Comparison of ENCODE assay signal across 17 mouse cellular contexts in the genomic region with DNA sequence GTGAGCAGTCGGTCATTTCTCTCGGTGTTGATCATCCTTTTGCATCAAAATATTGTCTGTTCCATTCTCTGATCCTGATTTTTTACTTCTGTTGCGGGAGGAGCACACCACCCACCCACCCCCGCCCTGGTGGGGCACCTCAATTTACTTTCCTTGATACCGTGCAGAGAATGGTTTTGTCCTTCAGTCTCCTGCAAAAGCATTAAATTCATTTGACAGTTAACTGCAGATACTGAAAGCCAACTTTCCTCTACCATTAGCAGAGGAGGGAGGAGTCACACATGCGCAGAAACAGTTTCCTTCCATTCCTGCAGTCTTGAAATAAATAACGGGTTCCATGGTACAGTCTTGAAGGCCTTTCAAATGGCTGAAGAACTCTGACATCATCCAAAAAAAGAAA. TPM values are rescaled to one million over a fixed set of nuclear protein-coding genes. Genes with fewer than 3 reads are reported as not detected.
DNase-seq lines count a peak whose midpoint lies in the region; ATAC-seq lines count a peak whose summit lies in the region.
"Had no signal": no experiment of that assay in that cellular context is flagged by ENCODE, and none has a peak within 500 bp of the region (broad histone marks: within the 10 kb centered on the region; RNA-seq: fewer than 3 reads in every experiment).

No protein-coding gene starts in this region.

- H3K4me1 ChIP-seq in forebrain, embryonic 10.5 days = peaks cover 57% of the 10 kb centered on the region
- H3K4me1 ChIP-seq in forebrain, embryonic 16.5 days (replicated peaks; ENCODE audit: control insufficient read depth, insufficient read depth, low read length) = peaks cover 9% of the 10 kb centered on the region; the same call in 1 of the 2 replicates
- H3K4me1 ChIP-seq in hindbrain, embryonic 12.5 days = peaks cover 28% of the 10 kb centered on the region
- peaks cover 15% of the 10 kb centered on the region; the same call in 1 of the 2 replicates for H3K4me1 ChIP-seq in midbrain, embryonic 14.5 days (ENCODE audit: control insufficient read depth, insufficient read depth, low read length)
- H3K4me1 ChIP-seq: embryonic facial prominence, embryonic 12.5 days had no signal

- no peak overlapping the region for H3K4me2 ChIP-seq in forebrain, embryonic 16.5 days (ENCODE audit: low read length)
- H3K4me2 ChIP-seq in hindbrain, embryonic 12.5 days (replicated peaks) = peak overlapping the region; percentile 41
- H3K4me2 ChIP-seq in midbrain, embryonic 14.5 days (ENCODE audit: low read length) = peak overlapping the region; percentile 43
- H3K4me2 ChIP-seq: embryonic facial prominence, embryonic 12.5 days; stomach, embryonic 15.5 days had no signal

- peak overlapping the region; percentile 72 for H3K27ac ChIP-seq in forebrain, embryonic 10.5 days
- no peak overlapping the region for H3K27ac ChIP-seq in forebrain, embryonic 16.5 days (ENCODE audit: low read length)
- peak overlapping the region; percentile 69 for H3K27ac ChIP-seq in hindbrain, embryonic 12.5 days
- H3K27ac ChIP-seq in midbrain, embryonic 14.5 days (replicated peaks; ENCODE audit: low read depth, low read length) = no peak overlapping the region; the same call in 1 of the 2 replicates
- H3K27ac ChIP-seq: embryonic facial prominence, embryonic 12.5 days; stomach, embryonic 15.5 days had no signal

- DNase-seq in forebrain, embryonic 10.5 days (ENCODE audit: extremely low spot score, low spot score) = no peak
- peak; percentile 8 for DNase-seq in R1 (ENCODE audit: low read depth, low spot score)
- peak; percentile 62 for DNase-seq in midbrain, embryonic 14.5 days
- DNase-seq in yolk sac, embryonic 10.5 days (ENCODE audit: low spot score) = no peak
- DNase-seq in retina, postnatal 1 day = no peak
- no peak for DNase-seq in cerebellum, postnatal 10 days
- DNase-seq: cerebellum, adult 9-10 months; gastrocnemius, postnatal 25 days; layer of hippocampus, adult 9-11 months; lung, postnatal 10 days had no signal

- no peak for ATAC-seq in forebrain, embryonic 16.5 days
- peak; percentile 38; the same call in 1 of the 2 replicates for ATAC-seq in hindbrain, embryonic 12.5 days (ENCODE audit: low FRiP score)
- no peak; the same call in 1 of the 2 replicates for ATAC-seq in midbrain, embryonic 14.5 days (ENCODE audit: low FRiP score, low TSS enrichment)

- peaks cover 9% of the 10 kb centered on the region; the same call in 1 of the 2 replicates for H3K9me3 ChIP-seq in forebrain, embryonic 10.5 days
- no peaks in the 10 kb centered on the region for H3K9me3 ChIP-seq in forebrain, embryonic 16.5 days (ENCODE audit: control insufficient read depth, low read length)
- no peaks in the 10 kb centered on the region for H3K9me3 ChIP-seq in hindbrain, embryonic 12.5 days (replicated peaks)
- no peaks in the 10 kb centered on the region for H3K9me3 ChIP-seq in midbrain, embryonic 14.5 days (ENCODE audit: control insufficient read depth, low read length)
- H3K9me3 ChIP-seq: embryonic facial prominence, embryonic 12.5 days; stomach, embryonic 15.5 days had no signal

- H3K4me3 ChIP-seq in forebrain, embryonic 10.5 days = peak overlapping the region; percentile 31
- no peak overlapping the region for H3K4me3 ChIP-seq in forebrain, embryonic 16.5 days (replicated peaks; ENCODE audit: low read length)
- H3K4me3 ChIP-seq in hindbrain, embryonic 12.5 days = no peak overlapping the region
- H3K4me3 ChIP-seq in midbrain, embryonic 14.5 days (replicated peaks; ENCODE audit: low read depth, low read length) = no peak overlapping the region
- H3K4me3 ChIP-seq: embryonic facial prominence, embryonic 12.5 days; stomach, embryonic 15.5 days had no signal

- H3K36me3 ChIP-seq in forebrain, embryonic 10.5 days (replicated peaks) = no peaks in the 10 kb centered on the region
- H3K36me3 ChIP-seq in forebrain, embryonic 16.5 days (ENCODE audit: control insufficient read depth, insufficient read depth) = no peaks in the 10 kb centered on the region
- no peaks in the 10 kb centered on the region for H3K36me3 ChIP-seq in hindbrain, embryonic 12.5 days
- no peaks in the 10 kb centered on the region for H3K36me3 ChIP-seq in midbrain, embryonic 14.5 days (ENCODE audit: control insufficient read depth, insufficient read depth, low read length)
- H3K36me3 ChIP-seq: embryonic facial prominence, embryonic 12.5 days; stomach, embryonic 15.5 days had no signal

- WGBS in forebrain, embryonic 10.5 days = 46% methylated on average over 7 of the region's 7 CpGs
- 16% methylated on average over 7 of the region's 7 CpGs for WGBS in forebrain, embryonic 16.5 days
- 27% methylated on average over 7 of the region's 7 CpGs for WGBS in hindbrain, embryonic 12.5 days
- 5% methylated on average over 7 of the region's 7 CpGs for WGBS in midbrain, embryonic 14.5 days

- peaks cover 50% of the 10 kb centered on the region for H3K27me3 ChIP-seq in forebrain, embryonic 10.5 days (ENCODE audit: poor library complexity, severe bottlenecking)
- H3K27me3 ChIP-seq in forebrain, embryonic 16.5 days (replicated peaks; ENCODE audit: control insufficient read depth, insufficient read depth, low read length) = peaks cover 23% of the 10 kb centered on the region
- no peaks in the 10 kb centered on the region for H3K27me3 ChIP-seq in hindbrain, embryonic 12.5 days
- H3K27me3 ChIP-seq in midbrain, embryonic 14.5 days (ENCODE audit: control insufficient read depth, insufficient read depth, low read length) = peaks cover 3% of the 10 kb centered on the region; the same call in 1 of the 2 replicates
- H3K27me3 ChIP-seq: embryonic facial prominence, embryonic 12.5 days; stomach, embryonic 15.5 days had no signal

- H3K9ac ChIP-seq in forebrain, embryonic 16.5 days (replicated peaks; ENCODE audit: low read depth, low read length) = no peak overlapping the region
- no peak overlapping the region for H3K9ac ChIP-seq in hindbrain, embryonic 12.5 days
- no peak overlapping the region for H3K9ac ChIP-seq in midbrain, embryonic 14.5 days (replicated peaks; ENCODE audit: low read length)
- H3K9ac ChIP-seq: embryonic facial prominence, embryonic 12.5 days; stomach, embryonic 15.5 days had no signal

RNA-seq across cellular contexts. Expression of a gene that starts 46.4 kb away (rescaled TPM):
- polyA plus RNA-seq in forebrain, embryonic 10.5 days (2016; fragmentation: Nextera tagmentation; extraction: Ambion mirVana) = 2.4 and 3.4 TPM in 2 replicates
- polyA plus RNA-seq in forebrain, embryonic 16.5 days (2015; fragmentation: Nextera tagmentation; extraction: Ambion mirVana) = 0.21 and 0.86 TPM in 2 replicates
- 5.5 and 7.5 TPM in 2 replicates for polyA plus RNA-seq in hindbrain, embryonic 12.5 days (2016; fragmentation: Nextera tagmentation; extraction: Ambion mirVana)
- polyA plus RNA-seq in midbrain, embryonic 14.5 days (2014; fragmentation: Nextera tagmentation; extraction: Ambion mirVana) = 9.9 and 10.7 TPM in 2 replicates
- polyA plus RNA-seq: heart, embryonic 14.5 days; liver, adult 2 months; urinary bladder, adult 2 months had no signal

Comparison
In these comparisons a context has a peak if more than half of its experiments do, and no peak if none do; other contexts are left out.
1. H3K27ac ChIP-seq: peak in forebrain, embryonic 10.5 days (single experiment) and hindbrain, embryonic 12.5 days (single experiment); none in forebrain, embryonic 16.5 days (single experiment) and midbrain, embryonic 14.5 days (single experiment).
2. DNase-seq: peak in R1 (single experiment) and midbrain, embryonic 14.5 days (single experiment); none in forebrain, embryonic 10.5 days (single experiment), yolk sac, embryonic 10.5 days (single experiment), retina, postnatal 1 day (single experiment) and cerebellum, postnatal 10 days (0 of 2).